Mouse (Mus musculus): ENCODE measurements around the gene Tbxa2r.

- TF ChIP-seq CTCF (IDR thresholded peaks at IDR 0.05; ENCODE audit: insufficient read depth, low read length) (no peak), POLR2A (IDR thresholded peaks at IDR 0.05; ENCODE audit: borderline replicate concordance, extremely low read depth, low read depth, low read length) (no peak)
Measured at GRCm38 (mm10) chr10:81323141-81323775, 5.3 kb upstream of the Tbxa2r start.

Measured in lung, adult 2 months (tissue).